Mouse (Mus musculus) C2C12 (cell line): ENCODE results near the gene Prr30.

Source experiments
- CEBPB ChIP-seq: IDR thresholded peaks from one replicate; pipeline ENCODE4 v1.6.1; 2011; ENCODE audit warnings: low read depth, mild to moderate bottlenecking, control low read depth, moderate library complexity
- CTCF ChIP-seq: IDR thresholded peaks from one replicate; pipeline ENCODE4 v1.5.1; 2011; ENCODE audit not compliant: control insufficient read depth, insufficient read depth, insufficient read length
- MYOD1 ChIP-seq: IDR thresholded peaks from one replicate; pipeline ENCODE4 v1.6.1; 2011; ENCODE audit warnings: low read depth; ENCODE audit not compliant: control insufficient read depth, insufficient read length
- MYOG ChIP-seq: IDR thresholded peaks from one replicate; pipeline ENCODE4 v1.6.1; 2011; ENCODE audit not compliant: control insufficient read depth, insufficient read length; ENCODE audit errors: extremely low read depth
- USF1 ChIP-seq: IDR thresholded peaks from one replicate; pipeline ENCODE4 v1.6.1; 2011; ENCODE audit warnings: low read depth, mild to moderate bottlenecking, control low read depth, moderate library complexity

GRCm38 (mm10) chr14:101222319-101222718, 22.2 kb upstream of the Prr30 start:
- TF ChIP-seq MYOG = no peak
- no peak for TF ChIP-seq MYOD1
- no peak for TF ChIP-seq CTCF
- no peak for TF ChIP-seq USF1
- TF ChIP-seq CEBPB = no peak
